Comparison of ENCODE assay signal across 22 mouse cellular contexts in the genomic region with DNA sequence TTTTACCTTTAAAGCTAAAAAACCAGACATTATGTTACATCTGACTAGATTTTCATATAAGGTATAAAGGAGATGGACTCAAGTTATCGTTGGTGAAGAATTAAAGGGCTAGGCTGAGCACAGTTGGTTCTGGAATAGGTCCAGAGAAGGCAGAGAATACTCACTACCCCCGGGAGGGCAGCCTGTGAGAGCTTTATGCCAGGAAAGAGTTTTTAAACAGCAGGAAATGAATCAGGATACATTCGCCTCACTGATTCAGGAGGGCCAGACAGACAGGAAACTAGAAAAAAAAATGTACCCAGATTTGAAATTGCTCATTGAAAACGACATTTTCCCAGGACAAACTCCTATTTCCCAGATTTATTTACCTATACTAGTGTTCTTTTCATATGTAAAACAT. TPM values are rescaled to one million over a fixed set of nuclear protein-coding genes. Genes with fewer than 3 reads are reported as not detected.
DNase-seq lines count a peak whose midpoint lies in the region; ATAC-seq and TF ChIP-seq lines count a peak whose summit lies in the region.
"Had no signal": no experiment of that assay in that cellular context is flagged by ENCODE, and none has a peak within 500 bp of the region (broad histone marks: within the 10 kb centered on the region; RNA-seq: fewer than 3 reads in every experiment).

No protein-coding gene starts in this region.

- H3K9ac ChIP-seq in kidney, postnatal 0 days (ENCODE audit: low read depth, low read length), result no peak overlapping the region
- H3K9ac ChIP-seq in midbrain, postnatal 0 days (replicated peaks; ENCODE audit: low read length, poor library complexity, severe bottlenecking), result no peak overlapping the region
- H3K9ac ChIP-seq: heart, embryonic 13.5 days; hindbrain, embryonic 14.5 days; limb, embryonic 12.5 days; liver, embryonic 12.5 days; lung, embryonic 15.5 days; stomach, embryonic 15.5 days had no signal

- 54% methylated on average over 4 of the region's 4 CpGs for WGBS in kidney, postnatal 0 days
- WGBS in midbrain, postnatal 0 days, result 54% methylated on average over 4 of the region's 4 CpGs
- WGBS in midbrain, embryonic 10.5 days, result 78% methylated on average over 4 of the region's 4 CpGs

- H3K4me1 ChIP-seq in kidney, postnatal 0 days (replicated peaks; ENCODE audit: insufficient read depth, low read length), result no peaks in the 10 kb centered on the region
- H3K4me1 ChIP-seq in midbrain, postnatal 0 days (ENCODE audit: insufficient read depth, low read length), result no peaks in the 10 kb centered on the region
- H3K4me1 ChIP-seq in midbrain, embryonic 10.5 days, result no peaks in the 10 kb centered on the region
- H3K4me1 ChIP-seq: heart, embryonic 13.5 days; limb, embryonic 12.5 days; liver, embryonic 12.5 days; lung, embryonic 15.5 days; stomach, embryonic 15.5 days had no signal

- TF ChIP-seq CTCF in kidney, postnatal 0 days (IDR thresholded peaks at IDR 0.05; ENCODE audit: low read depth), result no peak
- TF ChIP-seq CTCF in midbrain, postnatal 0 days (IDR thresholded peaks at IDR 0.05), result no peak

- H3K27me3 ChIP-seq in kidney, postnatal 0 days (ENCODE audit: insufficient read depth, low read length), result no peaks in the 10 kb centered on the region
- no peaks in the 10 kb centered on the region for H3K27me3 ChIP-seq in midbrain, postnatal 0 days (ENCODE audit: insufficient read depth, low read length)
- no peaks in the 10 kb centered on the region for H3K27me3 ChIP-seq in midbrain, embryonic 10.5 days (ENCODE audit: low read depth, poor library complexity, severe bottlenecking)
- H3K27me3 ChIP-seq: heart, embryonic 13.5 days; limb, embryonic 12.5 days; liver, embryonic 12.5 days; lung, embryonic 15.5 days; stomach, embryonic 15.5 days had no signal

- DNase-seq in cerebellum, postnatal 10 days, result peak; percentile 67 to 81
- no peak for DNase-seq in cerebellum, adult 8-10 months
- peak; percentile 38 for DNase-seq in kidney, postnatal 0 days (ENCODE audit: low spot score)
- no peak for DNase-seq in kidney, postnatal 4 days
- peak; percentile 38 for DNase-seq in midbrain, postnatal 0 days (ENCODE audit: low spot score)
- DNase-seq in midbrain, embryonic 10.5 days (ENCODE audit: low spot score), result no peak
- DNase-seq in frontal cortex, adult 2 months (ENCODE audit: extremely low spot score in 1 of 2, low spot score in 1 of 2), result no peak
- no peak for DNase-seq in frontal cortex, postnatal 36 days (ENCODE audit: low spot score in 2 of 2)
- DNase-seq: adrenal gland, adult 2 months; gastrocnemius, postnatal 10 days; heart, adult 11 months; retina, postnatal 1 day; thymus, adult 18-20 months had no signal

- no peak overlapping the region for H3K4me2 ChIP-seq in kidney, postnatal 0 days (ENCODE audit: low read length)
- no peak overlapping the region for H3K4me2 ChIP-seq in midbrain, postnatal 0 days (ENCODE audit: low read depth, low read length, poor library complexity, severe bottlenecking)
- H3K4me2 ChIP-seq: heart, embryonic 13.5 days; hindbrain, embryonic 14.5 days; limb, embryonic 12.5 days; liver, embryonic 12.5 days; lung, embryonic 15.5 days; stomach, embryonic 15.5 days had no signal

- ATAC-seq in kidney, postnatal 0 days (replicated peaks; ENCODE audit: low FRiP score, low read depth), result no peak
- ATAC-seq in midbrain, postnatal 0 days (ENCODE audit: low FRiP score), result no peak
- ATAC-seq: intestine, embryonic 16.5 days; liver, embryonic 12.5 days had no signal

- no peaks in the 10 kb centered on the region for H3K36me3 ChIP-seq in kidney, postnatal 0 days (ENCODE audit: insufficient read depth, low read length)
- H3K36me3 ChIP-seq in midbrain, postnatal 0 days (ENCODE audit: insufficient read depth, low read length), result no peaks in the 10 kb centered on the region
- no peaks in the 10 kb centered on the region for H3K36me3 ChIP-seq in midbrain, embryonic 10.5 days
- H3K36me3 ChIP-seq: heart, embryonic 13.5 days; limb, embryonic 12.5 days; liver, embryonic 12.5 days; lung, embryonic 15.5 days; stomach, embryonic 15.5 days had no signal

- H3K27ac ChIP-seq in kidney, postnatal 0 days, result no peak overlapping the region
- H3K27ac ChIP-seq in midbrain, postnatal 0 days (ENCODE audit: low read depth, low read length), result no peak overlapping the region
- H3K27ac ChIP-seq in midbrain, embryonic 10.5 days (replicated peaks), result no peak overlapping the region
- H3K27ac ChIP-seq: heart, embryonic 13.5 days; hindbrain, embryonic 14.5 days; limb, embryonic 12.5 days; liver, embryonic 12.5 days; lung, embryonic 15.5 days; stomach, embryonic 15.5 days had no signal

- H3K9me3 ChIP-seq in kidney, postnatal 0 days (replicated peaks; ENCODE audit: low read length), result no peaks in the 10 kb centered on the region
- no peaks in the 10 kb centered on the region for H3K9me3 ChIP-seq in midbrain, postnatal 0 days (ENCODE audit: low read length)
- H3K9me3 ChIP-seq in midbrain, embryonic 10.5 days (replicated peaks), result no peaks in the 10 kb centered on the region
- H3K9me3 ChIP-seq: heart, embryonic 13.5 days; limb, embryonic 12.5 days; liver, embryonic 12.5 days; lung, embryonic 15.5 days; stomach, embryonic 15.5 days had no signal

- H3K4me3 ChIP-seq in kidney, postnatal 0 days (replicated peaks; ENCODE audit: low read depth, low read length), result no peak overlapping the region
- no peak overlapping the region for H3K4me3 ChIP-seq in midbrain, postnatal 0 days (ENCODE audit: low read depth, low read length)
- H3K4me3 ChIP-seq in midbrain, embryonic 10.5 days, result no peak overlapping the region
- H3K4me3 ChIP-seq: heart, embryonic 13.5 days; limb, embryonic 12.5 days; liver, embryonic 12.5 days; lung, embryonic 15.5 days; stomach, embryonic 15.5 days had no signal

RNA-seq across cellular contexts. Expression of a gene that starts 28.2 kb away (rescaled TPM):
- polyA plus RNA-seq in kidney, postnatal 0 days (2015; fragmentation: Nextera tagmentation; extraction: Ambion mirVana), result 0.79 TPM in 2 replicates
- total RNA-seq in midbrain, postnatal 0 days (2014; rRNA removed), result 0.90 and 1.2 TPM in 2 replicates
- 0.47 and 0.71 TPM in 2 replicates for polyA plus RNA-seq in midbrain, postnatal 0 days (2015; fragmentation: Nextera tagmentation; extraction: Ambion mirVana)
- 0.05 and 0.12 TPM in 2 replicates for polyA plus RNA-seq in midbrain, embryonic 10.5 days (2016; fragmentation: Nextera tagmentation; extraction: Ambion mirVana)
- polyA plus RNA-seq in frontal cortex, adult 2 months (2012; rRNA removed), result 0.74 and 1.5 TPM in 2 replicates
- total RNA-seq: megakaryocyte-erythroid progenitor cell, adult 5-6 weeks; monocyte, adult 5-6 weeks had no signal
- polyA plus RNA-seq: liver, embryonic 12.5 days had no signal

Comparison
In these comparisons a context has a peak if more than half of its experiments do, and no peak if none do; other contexts are left out.
1. DNase-seq: peak in cerebellum, postnatal 10 days (2 of 2), kidney, postnatal 0 days (single experiment) and midbrain, postnatal 0 days (single experiment); none in cerebellum, adult 8-10 months (single experiment), kidney, postnatal 4 days (0 of 2), midbrain, embryonic 10.5 days (single experiment), frontal cortex, adult 2 months (0 of 2) and frontal cortex, postnatal 36 days (0 of 2).